Mouse (Mus musculus): ENCODE measurements around the gene Cct5.

Gene Cct5

DNA sequence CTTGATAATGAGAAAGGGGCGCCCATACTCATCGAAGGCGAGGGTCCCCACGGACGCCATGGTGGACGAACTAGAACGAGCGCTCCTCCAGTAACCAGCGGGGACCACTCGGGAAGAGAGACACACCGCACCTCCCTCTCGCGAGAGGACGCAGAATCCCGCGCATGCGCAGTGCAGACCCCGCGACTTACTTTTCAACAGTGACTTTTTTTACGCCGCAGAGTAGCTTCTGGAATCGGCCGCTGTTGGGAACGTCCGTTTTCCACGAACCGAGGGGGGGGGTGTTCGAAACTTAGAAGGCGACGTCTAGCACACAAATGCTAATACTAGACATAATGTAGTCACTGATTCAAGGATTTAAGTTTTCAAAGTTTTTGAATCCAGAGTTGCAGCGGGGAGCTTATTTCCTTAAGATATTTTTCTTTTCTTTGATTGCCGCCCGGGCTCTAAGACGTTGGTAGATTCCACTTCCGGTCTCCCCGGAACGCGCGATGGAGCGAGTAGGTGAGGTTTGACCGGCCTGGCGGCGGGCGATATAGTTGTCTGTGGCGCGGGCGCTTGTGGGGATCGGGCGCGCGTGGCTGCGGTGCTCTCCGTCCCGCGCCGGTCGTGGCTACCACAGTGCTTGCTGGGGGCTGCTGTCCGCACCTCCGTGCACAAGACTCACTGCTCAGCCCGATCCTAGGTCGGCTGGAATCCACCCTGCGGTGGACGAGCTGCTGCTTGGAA is at the start of gene Cct5, which contains the start of gene Fam173b:
Gene Cct5, minus strand, starts transcription at position 159 of the 729 bp plus-strand sequence.
Gene Fam173b, plus strand, starts transcription at position 207 of the 729 bp plus-strand sequence.
- DNase-seq (ENCODE audit: low read depth, low spot score): peak; percentile 99

DNA sequence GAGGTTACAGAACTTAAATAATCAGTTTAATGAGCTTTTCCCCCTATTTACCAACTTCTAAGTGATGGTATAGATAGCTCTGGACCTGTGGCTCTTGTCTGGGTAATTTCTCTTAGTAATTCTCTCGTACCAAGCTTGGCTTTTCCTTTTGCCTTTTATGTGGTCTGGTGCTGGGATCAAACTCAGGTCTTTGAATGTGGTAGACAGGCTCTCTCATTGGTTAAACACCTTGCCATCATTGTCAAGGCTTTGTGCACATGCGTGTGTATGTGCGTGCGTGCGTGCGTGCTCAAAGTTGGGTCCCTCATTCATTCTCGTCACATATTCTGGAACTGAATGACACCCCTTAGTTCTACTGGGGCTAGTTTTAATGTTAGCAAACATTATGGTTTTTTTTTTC is 49.2 kb upstream of the Cct5 start:
- no peak for DNase-seq (ENCODE audit: low read depth, low spot score)

DNA sequence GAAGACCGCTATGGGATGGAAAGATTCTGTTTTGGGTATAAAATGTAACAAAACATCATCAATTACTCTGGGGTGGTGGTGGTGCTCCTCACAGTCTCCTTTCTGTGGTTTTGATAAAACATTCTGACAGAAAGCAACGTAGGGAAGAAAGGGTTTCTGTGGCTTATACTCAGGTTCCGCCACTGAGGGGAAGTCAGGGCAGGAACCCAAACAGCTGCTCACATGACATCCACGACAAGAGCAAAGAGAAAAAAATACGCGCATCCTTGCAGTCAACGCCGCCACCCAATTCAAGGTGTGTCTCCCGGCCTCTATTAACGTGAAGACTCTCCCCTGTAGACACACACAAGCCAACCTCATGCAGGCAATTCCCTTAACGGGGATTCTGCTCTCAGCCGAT is 48.1 kb upstream of the Cct5 start:
- peak; percentile 34 for DNase-seq (ENCODE audit: low read depth, low spot score)

DNA sequence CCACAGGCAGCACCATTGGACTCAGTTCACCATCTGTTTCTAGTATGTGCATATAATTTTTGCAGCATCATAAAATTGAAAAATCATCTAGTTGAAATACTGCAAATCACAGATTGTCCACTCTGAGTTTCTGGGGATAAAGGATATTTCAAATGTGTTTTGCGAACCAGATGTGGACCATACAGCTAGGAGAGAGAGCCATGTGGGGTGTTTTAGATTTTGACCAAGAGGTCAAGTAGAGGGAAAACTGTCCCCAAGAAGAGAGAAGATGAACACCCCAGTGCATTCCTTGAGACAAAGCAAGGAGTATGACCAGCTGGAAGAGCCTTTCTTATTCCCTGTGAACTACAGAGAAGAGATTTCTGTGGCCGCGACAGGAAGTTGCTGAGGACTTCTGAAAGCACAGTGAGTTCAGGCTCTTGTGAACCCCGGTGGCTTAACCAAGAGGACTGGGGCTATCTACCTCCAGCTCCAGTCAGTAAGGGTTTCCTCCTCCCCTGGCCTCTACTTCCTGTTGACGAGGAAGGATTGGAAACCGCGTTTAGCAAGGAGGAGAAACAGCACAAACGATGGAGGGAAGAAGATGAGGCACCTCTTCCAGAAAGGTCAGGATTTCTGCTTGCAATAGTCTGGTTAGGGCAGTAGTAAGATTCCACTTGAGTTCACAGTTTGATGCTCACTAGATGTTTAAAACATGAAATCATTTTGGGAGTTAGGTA is 46.4 kb upstream of the Cct5 start:
- peak; percentile 5 for DNase-seq (ENCODE audit: low read depth, low spot score)

DNA sequence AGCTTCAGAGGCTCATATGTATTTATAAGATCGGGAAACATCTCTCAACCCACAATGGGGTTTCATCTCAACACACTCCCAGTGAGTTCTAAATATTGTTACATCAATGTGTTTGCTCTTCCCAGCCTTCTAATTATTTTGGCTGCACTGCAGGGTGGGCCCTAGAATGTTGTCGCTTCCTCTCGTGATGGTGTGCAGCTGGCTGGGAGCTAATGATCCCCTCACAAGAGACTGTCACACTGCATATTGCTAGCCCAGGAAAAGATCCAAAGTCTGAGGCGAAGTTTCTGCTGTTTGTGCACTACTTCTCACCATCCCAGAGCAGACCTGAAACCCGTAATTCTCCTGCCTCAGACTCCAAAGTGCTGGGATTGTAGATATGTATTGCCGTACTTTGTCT is 45.6 kb upstream of the Cct5 start:
- no peak for DNase-seq (ENCODE audit: low read depth, low spot score)

DNA sequence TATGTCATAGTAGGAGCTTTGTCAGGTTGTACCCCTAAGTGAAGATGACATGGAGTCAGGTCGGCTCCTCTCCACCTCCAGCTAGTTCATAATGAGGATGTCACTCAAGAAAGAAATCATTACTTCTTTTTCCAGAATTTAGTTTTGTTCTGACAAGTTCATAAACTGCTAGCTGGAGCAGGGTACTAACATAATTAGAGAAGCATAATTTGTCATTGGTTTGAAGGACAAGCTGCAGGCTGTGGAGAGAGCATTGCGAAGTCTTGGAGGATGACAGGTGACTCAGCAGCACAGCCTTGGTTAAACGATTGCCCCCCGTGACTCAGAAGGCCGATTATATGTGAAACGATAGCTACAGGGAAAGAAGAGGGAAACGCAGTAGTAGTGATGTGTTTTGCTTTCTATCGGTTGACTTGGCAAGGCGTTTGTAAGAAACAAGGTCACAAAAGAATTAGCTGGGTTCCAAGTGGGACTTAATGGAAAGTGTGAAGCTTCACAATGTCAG is 34.5 kb upstream of the Cct5 start:
- no peak for DNase-seq (ENCODE audit: low read depth, low spot score)

DNA sequence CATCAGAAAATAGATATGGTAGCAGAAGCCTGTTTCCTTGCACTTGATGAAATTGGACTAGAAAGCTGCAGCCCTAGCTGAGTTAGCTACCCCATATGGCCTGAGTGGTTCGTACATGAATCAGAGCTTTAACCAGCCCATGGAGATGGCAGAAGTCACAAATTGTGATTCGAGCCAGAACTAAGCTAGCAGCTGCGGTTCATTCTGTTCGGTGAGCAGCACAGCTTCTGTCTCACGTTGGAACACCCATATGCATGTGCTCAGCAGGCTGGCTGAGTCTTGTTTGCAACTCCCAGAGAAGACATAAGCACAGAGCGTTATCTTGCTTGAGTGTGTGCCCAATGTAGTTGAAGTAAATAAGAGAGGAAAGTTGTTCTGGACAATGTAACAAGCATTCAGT is 33.0 kb upstream of the Cct5 start:
- DNase-seq (ENCODE audit: low read depth, low spot score): no peak

DNA sequence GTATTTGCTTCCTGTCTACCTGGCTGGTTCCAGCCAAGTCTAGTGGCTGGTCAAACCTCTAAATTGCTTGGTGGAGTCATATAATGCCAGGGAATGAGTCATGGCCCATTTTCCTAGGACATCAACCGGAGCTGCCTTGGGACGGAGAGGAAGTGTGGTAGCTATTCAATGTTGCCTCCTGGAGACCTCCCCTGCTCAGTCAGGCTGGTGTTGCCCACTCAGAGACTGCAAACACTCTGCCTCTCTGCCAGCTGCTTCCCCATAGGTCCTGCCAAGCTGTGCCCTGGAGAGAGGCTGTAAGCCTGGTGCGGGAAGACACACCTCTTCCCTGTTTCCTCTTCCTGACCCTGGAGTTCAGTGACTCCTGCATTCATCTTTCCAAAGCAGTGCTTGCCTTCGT is 30.9 kb upstream of the Cct5 start:
- no peak for DNase-seq (ENCODE audit: low read depth, low spot score)

DNA sequence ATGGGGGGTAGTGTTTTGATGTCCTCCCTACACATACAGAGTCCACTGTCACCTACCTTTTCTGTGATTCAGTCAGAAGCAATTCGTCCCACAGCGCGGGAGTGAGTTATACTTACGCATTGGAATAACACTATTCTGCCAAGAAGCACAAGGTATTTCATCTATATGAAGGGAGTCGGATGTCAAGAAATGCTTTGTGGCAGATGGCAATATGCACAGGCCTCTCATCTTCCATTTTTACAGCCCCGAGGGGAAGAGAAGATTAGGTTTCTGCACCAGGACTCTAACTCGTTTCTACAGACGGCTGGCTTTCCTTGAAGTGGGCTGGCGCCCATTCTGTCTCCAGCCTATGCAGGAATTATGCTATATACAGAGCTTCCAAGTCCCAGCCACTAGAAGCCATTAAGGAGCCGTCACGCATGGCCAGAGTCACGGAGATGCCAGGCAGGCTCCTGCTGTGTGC is 29.8 kb upstream of the Cct5 start:
- no peak for DNase-seq (ENCODE audit: low read depth, low spot score)

DNA sequence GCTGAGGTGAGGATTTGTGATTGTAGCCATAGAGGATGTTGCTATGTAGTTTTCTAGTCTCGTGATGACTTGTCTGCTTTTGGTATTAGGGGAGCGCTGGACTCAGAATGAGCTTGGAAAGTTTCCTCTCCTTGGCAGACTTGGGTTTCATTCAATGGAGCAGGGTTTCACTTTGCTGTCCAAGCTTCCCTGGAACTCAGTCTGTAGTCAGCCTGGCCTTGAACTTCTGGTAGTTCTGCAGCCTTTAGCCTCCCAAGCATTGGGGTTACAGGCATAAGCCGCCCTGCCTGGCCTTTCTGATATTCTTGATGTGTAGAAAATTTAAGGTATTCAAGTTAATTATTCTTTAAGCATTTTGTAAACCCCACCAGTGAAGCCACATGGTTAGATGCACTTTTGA is 28.0 kb upstream of the Cct5 start:
- DNase-seq (ENCODE audit: low read depth, low spot score): no peak

DNA sequence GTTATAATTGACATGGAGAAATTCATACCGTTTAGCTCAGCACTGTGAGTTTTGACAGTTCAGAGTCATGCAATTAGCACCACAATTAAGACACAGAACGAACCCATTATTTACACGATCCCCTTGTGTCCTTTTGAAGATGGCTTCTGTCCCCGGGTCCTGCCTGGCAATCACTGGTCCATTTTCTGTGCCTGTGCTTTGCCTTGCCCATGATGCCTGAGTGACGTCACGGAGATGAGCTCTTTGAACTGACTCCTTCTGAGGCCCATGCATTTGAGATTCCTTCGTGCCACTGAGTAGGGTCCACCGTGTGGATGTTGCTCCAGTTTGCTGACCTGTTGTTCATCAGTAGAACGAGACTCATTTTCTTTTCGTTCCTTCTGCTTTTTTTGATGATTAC is 26.6 kb upstream of the Cct5 start:
- no peak for DNase-seq (ENCODE audit: low read depth, low spot score)

DNA sequence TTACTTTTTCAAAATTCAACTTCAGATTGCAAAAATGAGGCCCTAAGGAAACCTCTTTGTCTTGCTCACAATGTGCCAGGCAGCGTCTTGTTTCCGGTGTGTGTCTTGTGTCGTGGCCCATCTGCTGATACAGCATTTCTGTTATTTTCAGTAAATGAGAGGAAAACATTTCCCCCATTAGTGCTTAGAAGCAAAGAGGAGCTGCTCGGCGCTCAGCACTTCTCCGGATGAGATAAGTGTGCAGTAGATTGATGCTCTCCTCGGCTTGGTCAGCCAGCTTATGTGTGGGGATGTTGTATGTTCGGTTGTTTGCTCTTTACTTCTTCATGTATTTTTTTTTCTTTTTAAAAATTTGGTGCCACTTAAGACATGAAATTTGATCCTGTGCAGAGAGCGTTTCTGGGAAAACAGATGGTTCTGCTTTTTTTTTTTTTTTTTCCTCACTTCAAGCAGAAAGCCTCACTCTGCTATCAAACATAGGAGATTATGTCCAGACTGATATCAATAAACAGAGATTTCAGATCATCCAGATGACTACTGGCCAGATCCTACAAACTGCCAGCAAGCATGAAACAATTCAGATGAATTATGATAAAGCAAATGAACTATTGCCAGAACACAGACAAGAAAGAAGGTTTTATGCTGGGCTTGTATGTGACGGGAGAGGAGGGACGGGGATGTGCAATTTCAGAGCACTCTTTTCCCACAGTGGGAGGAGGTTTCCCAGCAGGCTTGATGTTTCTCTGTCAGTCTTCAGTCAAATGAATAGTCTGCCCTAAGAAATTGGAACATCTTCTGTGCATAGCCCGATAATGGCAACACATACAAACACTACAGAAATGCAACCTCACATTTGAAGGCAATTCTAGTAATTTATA is 25.9 kb upstream of the Cct5 start:
- no peak for DNase-seq (ENCODE audit: low read depth, low spot score)

DNA sequence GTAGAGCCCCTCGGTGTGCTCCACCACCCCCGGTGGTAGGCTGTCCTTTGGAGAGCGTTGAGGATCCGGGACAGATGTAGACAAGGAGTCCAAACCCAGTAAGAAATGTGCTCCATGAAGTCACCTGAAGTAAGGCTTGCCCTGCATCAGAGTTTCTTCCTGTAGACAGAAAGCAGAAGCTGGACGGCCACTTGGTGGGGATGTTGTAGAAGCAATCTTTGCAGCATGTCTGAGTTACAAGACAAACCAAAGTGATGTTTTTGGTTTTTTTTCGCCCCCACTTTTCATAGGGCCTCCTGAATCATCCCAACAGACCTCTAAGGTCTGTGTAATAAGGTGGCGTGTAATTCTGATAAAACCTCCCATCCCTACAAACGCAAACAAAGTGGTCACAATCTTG is 17.9 kb upstream of the Cct5 start:
- no peak for DNase-seq (ENCODE audit: low read depth, low spot score)

DNA sequence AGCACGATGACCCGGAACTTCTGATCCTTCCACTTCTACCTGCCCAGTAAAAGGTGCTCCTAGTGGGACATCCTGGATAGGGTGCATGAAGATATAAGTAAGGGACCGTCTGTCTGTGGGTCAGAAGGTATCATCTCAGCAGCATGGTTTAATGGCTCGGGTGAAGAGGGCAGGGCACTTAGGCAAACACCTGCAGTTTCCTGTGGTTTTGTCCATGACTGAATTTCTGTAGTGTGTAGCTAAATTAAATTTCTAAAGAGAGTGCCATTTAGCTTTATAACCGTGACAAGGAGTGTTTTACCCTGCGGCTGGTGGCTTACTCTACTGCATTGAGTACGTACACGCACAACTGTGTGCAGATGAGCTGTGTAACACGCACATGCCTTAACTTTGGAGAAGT is 15.7 kb upstream of the Cct5 start:
- no peak for DNase-seq (ENCODE audit: low read depth, low spot score)

DNA sequence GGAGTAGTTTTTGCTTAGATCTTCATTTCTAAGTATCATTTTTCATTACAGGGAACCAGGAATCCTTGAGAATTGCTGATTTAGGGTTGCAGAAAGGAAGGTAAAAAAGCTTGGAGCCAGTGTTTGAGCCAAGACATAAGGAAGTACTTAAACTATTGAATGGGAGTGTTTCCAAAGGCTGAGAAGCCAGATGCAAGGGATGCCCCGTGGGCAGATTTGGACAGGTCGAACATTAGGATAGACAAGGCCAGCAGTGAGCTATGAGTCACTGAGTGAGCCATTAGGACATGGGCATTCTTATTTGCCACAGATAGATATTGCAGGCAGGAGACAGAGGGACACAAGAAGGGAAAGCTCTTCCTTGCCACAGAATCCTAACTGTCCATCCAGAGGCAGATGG is 13.1 kb upstream of the Cct5 start:
- no peak for DNase-seq (ENCODE audit: low read depth, low spot score)

DNA sequence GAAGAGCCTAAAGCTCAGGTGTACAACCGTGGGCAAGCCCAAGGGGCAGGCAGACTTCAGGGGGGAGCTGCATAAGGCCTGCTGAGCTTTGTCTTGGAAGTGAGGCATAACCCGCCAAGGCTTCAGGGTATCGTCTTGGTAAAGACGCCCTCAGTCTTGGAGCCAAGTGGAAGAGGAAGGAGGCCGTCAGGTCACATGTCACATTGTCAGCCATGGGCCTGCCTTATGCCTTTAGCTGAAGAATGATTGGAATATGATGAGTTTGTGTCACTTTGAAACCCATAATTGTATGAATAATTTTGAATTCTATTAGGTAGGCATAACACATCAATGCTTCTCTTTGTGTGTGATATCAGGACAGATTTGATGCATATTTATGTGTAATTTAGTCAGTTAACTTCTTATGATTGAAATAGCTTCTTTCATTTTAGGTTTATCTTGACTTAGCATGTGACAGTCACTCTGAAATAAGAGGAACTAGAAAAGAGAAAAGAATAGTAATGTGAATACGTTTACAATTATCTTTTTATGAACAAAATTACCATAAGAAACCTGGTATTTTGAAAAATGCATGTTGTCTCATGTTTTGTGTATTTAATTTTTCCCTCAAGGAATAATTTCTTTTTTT is 12.3 kb upstream of the Cct5 start:
- no peak for DNase-seq (ENCODE audit: low read depth, low spot score)

DNA sequence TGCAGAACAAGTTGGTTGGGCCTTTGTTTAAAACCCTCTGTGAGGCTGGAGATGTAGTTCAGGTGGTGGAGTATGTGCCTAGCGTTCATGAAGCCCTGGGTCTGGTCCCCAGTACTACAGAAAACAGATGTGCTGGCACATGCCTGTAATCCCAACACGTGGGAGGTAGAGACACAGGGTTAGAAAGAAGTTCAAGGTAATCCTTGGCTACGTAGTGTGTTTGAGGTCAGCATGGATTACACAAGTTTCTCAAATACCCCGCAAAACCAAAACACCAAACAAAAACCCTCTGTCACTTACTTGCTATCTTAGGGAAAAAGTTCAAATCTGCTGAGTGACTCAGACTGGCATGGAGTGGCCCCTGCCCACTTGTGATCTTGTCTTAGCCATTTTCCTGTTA is 10.4 kb upstream of the Cct5 start:
- no peak for DNase-seq (ENCODE audit: low read depth, low spot score)

DNA sequence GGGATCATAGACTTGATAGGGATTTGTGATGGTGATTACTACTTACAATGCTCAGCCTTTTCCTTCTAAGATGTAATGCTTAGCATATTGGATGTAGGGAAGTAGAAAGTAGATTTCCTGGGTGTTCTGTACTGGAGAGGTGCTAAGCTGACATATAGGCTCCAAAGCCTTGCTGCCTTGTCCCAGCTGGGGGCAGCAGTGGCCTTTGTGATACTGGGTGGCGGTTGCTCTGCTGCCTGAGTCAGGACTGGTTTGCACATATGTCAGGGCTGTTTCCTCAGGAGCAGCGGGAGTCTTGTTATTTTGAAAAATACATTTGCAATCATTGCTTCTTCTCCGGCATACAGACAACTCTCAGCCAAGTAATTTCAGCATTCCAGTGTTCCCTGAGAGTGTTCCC is 9.4 kb upstream of the Cct5 start:
- no peak for DNase-seq (ENCODE audit: low read depth, low spot score)

DNA sequence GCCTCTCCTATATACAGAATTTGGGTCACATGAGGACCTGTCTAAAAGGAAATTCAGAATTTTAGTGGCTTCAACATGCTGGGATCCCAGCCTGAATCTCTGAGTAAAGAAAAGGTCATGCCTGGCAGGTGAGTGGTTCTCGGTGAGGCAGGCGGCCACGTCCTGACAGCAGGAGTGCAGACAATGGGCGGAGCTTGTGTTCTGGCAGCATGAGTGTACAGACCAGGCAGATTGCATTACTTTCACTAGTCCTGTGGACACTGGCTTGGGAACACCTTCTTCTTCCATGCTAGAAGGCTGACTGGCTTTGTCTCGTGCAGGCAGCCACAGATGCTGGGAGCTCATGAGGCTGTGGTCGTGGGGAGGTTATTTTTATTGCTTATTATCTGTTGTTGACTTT is 5.2 kb upstream of the Cct5 start:
- DNase-seq (ENCODE audit: low read depth, low spot score): no peak

DNA sequence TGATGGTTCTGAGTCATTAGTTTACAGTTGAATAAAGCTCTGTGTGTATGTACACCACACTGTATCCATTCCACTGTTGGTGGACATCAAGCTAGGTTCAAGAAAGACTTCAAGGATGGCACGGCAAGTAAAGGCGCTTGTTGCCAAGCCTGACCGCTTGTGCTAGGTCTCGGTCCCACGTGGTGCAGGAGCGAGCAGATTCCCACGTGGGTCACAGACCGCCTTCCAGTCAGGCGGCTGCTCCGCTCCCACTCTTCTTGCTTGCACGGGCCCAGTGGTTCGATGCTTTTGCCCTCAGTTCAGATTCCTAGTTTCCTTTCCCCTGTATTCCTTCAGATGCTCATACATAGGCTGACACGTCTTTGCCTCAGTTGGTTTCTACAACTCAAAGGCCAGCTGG is 1.5 kb upstream of the Cct5 start:
- DNase-seq (ENCODE audit: low read depth, low spot score): no peak

DNA sequence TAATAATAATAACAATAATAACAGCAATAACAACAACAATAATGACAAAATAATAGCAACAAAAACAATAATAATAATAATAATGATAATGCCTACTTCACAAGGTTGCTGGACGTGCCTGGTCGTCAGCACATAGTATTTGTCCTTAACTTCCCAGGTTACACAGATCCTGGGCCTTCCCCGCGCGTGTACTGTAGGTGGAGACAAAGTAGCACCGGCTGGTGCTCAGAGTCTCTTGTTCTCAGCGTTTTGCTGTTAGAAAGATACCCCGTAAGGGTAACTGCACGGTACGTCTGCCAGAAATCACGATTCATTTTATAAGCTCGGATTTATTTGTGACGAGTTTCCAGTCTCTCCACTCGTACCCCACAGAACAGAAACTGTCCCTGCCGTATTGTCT is 822 bp upstream of the Cct5 start:
- DNase-seq (ENCODE audit: low read depth, low spot score): peak; percentile 69

DNA sequence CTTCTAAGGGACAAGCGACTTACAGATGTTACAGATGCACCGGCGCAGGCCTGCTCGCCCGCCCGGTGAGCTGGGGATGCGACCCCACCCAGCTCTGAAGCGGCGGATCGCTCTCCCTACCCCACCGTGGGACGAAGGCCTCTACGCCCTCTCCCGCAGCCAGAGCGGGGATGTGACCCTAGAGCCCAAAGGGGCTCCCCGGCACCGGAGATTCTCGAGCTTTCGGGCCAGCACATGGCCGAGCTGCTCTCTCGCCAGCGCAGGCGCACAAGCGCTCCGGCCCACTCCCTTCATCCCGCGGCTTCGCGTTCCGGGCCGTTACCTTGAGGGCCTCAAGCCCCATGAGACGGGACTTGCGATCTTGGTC is 342 bp downstream of the Cct5 start:
- no peak for DNase-seq (ENCODE audit: low read depth, low spot score)

Measured in CD4-positive, CD25-positive, alpha-beta regulatory T cell, adult 2 months (primary cell).